Mouse (Mus musculus) lung, adult 2 months (tissue): ENCODE results near the gene Slc35a5.

Experiments used
- CTCF ChIP-seq: fragments of 200-500 bp; IDR thresholded peaks from 2 replicates; pipeline ENCODE4 v1.5.1; 2011; ENCODE audit warnings: mild to moderate bottlenecking, low read length, control low read depth; ENCODE audit not compliant: insufficient read depth
- POLR2A ChIP-seq: fragments of 200-500 bp; IDR thresholded peaks from 2 replicates; pipeline ENCODE4 v1.6.1; 2011; ENCODE audit warnings: low read depth, mild to moderate bottlenecking, control low read depth, low read length, borderline replicate concordance; ENCODE audit errors: extremely low read depth

GRCm38 (mm10) chr16:45181824-45182223 is 23.3 kb upstream of the Slc35a5 start:
- TF ChIP-seq CTCF (no peak), POLR2A (no peak)
